Mouse (Mus musculus): ENCODE results near the gene Ctxn2. TPM values are rescaled to one million over a fixed set of nuclear protein-coding genes. Genes with fewer than 3 reads are reported as not detected.

Gene Ctxn2
- polyA plus RNA-seq, 1 experiment from 2014 or later, result not detected

DNA sequence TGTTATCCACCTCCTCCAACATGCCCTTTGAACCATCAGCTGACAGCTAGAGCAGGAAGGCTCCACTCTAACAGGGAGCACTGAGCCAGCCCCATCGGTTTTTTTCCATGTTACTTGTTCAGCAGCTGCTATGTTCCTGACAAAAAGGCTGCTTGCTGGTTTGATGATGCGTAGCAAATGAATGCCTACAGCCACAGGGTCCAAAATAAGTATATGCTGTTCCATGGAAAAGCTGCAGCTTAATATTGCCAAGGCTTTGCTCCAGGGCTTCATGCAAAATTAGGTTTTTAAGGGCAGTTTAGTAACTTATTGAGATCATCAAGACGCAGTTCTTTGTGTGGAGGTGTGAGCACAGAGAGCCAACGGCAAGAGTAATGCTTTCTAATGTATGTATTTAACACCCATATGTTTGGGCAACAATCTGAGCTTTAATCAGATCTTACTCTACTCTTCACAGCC, 25.5 kb downstream of the Ctxn2 start:
- Histone ChIP-seq H3K4me2 (ENCODE audit: low read length) (no peak overlapping the region), H3K4me1 (replicated peaks; ENCODE audit: control insufficient read depth, insufficient read depth, low read length) (no peaks in the 10 kb centered on the region), H3K9me3 (ENCODE audit: control insufficient read depth, low read length) (no peaks in the 10 kb centered on the region), H3K27me3 (replicated peaks; ENCODE audit: control insufficient read depth, insufficient read depth, low read length) (no peaks in the 10 kb centered on the region), H3K27ac (ENCODE audit: low read depth) (no peak overlapping the region), H3K9ac (ENCODE audit: low read length) (no peak overlapping the region), H3K36me3 (ENCODE audit: control insufficient read depth, insufficient read depth, low read length) (no peaks in the 10 kb centered on the region), H3K4me3 (ENCODE audit: low read depth, low read length) (no peak overlapping the region)
- ATAC-seq (replicated peaks; ENCODE audit: low FRiP score, low TSS enrichment, low read depth) (no peak), DNase-seq (ENCODE audit: low spot score) (no peak)
- WGBS, result 82% methylated on average over 4 of the region's 4 CpGs

DNA sequence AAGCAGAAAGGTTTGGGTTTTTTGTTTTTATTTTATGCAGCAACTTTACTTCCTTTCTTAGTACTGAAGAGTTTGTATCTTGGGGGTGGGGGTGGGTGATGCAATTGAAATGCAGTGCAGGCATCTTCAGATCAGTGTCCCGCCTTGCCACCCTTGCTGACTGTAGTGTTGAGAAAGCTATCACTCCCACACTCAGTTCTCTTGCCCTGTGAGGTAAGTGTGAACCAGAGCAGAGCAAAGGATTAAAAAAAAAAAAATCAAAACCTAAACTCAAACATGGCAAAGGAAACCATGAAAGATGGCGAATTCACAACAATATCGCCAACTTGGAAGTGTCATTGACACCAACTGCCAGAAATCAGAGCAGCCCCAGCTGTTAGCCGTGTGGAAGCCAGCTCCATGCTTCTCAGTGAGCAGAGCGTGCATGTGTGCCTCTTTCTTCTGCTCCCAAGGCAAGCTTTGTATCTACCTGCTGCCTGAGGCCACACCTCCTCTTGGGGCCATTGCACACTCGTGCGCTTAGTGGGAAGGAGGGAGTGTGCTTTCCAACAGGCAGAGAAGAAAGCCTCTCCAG, 41.8 kb downstream of the Ctxn2 start:
- H3K36me3 ChIP-seq (ENCODE audit: control insufficient read depth, insufficient read depth, low read length), result no peaks in the 10 kb centered on the region
- H3K9me3 ChIP-seq (ENCODE audit: control insufficient read depth, low read length), result no peaks in the 10 kb centered on the region
- no peak for ATAC-seq (replicated peaks; ENCODE audit: low FRiP score, low TSS enrichment, low read depth)
- DNase-seq (ENCODE audit: low spot score), result no peak
- WGBS, result 81% methylated on average over 7 of the region's 7 CpGs
- H3K9ac ChIP-seq (ENCODE audit: low read length), result no peak overlapping the region
- no peak overlapping the region for H3K27ac ChIP-seq (ENCODE audit: low read depth)
- no peak overlapping the region for H3K4me2 ChIP-seq (ENCODE audit: low read length)
- H3K27me3 ChIP-seq (replicated peaks; ENCODE audit: control insufficient read depth, insufficient read depth, low read length), result no peaks in the 10 kb centered on the region
- no peak overlapping the region for H3K4me3 ChIP-seq (ENCODE audit: low read depth, low read length)
- H3K4me1 ChIP-seq (replicated peaks; ENCODE audit: control insufficient read depth, insufficient read depth, low read length), result no peaks in the 10 kb centered on the region

DNA sequence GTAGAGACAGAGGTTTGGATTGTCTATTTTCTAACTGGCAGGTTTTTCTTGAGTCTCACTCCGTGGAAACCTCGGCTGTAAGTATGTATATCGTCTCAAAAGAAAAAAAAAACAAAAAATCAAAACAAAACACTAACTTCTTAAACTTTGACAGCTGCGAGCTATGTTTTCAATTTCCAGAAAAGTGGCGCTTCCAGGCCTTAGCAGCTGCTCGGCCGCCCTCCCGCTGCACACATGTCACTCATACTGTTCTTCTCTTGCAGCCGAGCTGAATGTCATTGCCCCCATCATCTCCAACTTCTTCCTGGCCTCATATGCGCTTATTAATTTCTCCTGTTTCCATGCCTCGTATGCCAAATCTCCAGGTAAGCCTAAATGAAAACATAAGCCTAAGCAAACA, 51.4 kb downstream of the Ctxn2 start:
- no peak overlapping the region for H3K9ac ChIP-seq (ENCODE audit: low read length)
- H3K27me3 ChIP-seq (replicated peaks; ENCODE audit: control insufficient read depth, insufficient read depth, low read length), result no peaks in the 10 kb centered on the region
- DNase-seq (ENCODE audit: low spot score) (no peak), ATAC-seq (replicated peaks; ENCODE audit: low FRiP score, low TSS enrichment, low read depth) (no peak)
- H3K4me1 ChIP-seq (replicated peaks; ENCODE audit: control insufficient read depth, insufficient read depth, low read length), result no peaks in the 10 kb centered on the region
- 0 out of 2 replicates have a peak, but pooled peaks cover 3% of the 10 kb centered on the region for H3K9me3 ChIP-seq (ENCODE audit: control insufficient read depth, low read length)
- H3K36me3 ChIP-seq (ENCODE audit: control insufficient read depth, insufficient read depth, low read length), result no peaks in the 10 kb centered on the region
- H3K4me2 ChIP-seq (ENCODE audit: low read length), result no peak overlapping the region
- H3K4me3 ChIP-seq (ENCODE audit: low read depth, low read length), result no peak overlapping the region
- H3K27ac ChIP-seq (ENCODE audit: low read depth), result no peak overlapping the region
- 64% methylated on average over 11 of the region's 11 CpGs for WGBS

DNA sequence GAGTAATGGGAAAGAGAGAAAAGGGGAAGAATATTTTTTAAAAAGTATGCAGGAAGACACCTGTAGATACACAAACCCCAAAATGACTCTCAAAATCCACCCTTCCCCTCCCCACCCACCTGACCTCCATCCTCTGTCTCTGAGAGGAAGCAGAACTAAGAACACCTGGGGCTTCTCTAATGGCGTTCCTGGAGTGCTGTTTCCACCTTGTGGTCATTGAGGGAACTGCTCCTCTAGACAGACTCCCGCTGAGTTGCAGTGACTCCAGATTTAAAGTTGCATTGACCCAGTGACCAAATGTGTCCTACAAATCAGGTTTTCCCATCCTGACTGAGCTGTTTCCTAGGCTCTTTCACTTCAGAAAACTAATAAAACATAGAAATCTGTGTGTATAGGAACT, 52.7 kb downstream of the Ctxn2 start:
- H3K9ac ChIP-seq (ENCODE audit: low read length), result no peak overlapping the region
- 2% methylated on average over 2 of the region's 2 CpGs for WGBS
- peak; percentile 80 for DNase-seq (ENCODE audit: low spot score)

DNA sequence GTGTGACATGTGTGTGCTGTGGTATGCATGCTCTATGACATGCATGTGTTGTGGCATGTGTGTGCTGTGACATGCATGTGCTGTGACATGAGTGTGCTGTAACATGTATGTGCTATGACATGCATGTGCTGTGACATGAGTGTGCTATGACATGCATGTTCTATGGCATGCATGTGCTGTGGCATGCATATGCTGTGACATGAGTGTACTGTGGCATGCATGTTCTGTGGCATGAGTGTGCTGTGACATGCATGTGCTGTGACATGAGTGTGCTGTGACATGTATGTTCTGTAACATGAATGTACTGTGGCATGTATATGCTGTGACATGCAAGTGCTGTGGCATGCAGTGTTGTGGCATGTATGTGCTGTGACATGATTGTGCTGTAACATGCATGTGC, 56.4 kb downstream of the Ctxn2 start:
- DNase-seq (ENCODE audit: low spot score), result no peak
- Histone ChIP-seq H3K27me3 (replicated peaks; ENCODE audit: control insufficient read depth, insufficient read depth, low read length) (no peaks in the 10 kb centered on the region), H3K36me3 (ENCODE audit: control insufficient read depth, insufficient read depth, low read length) (no peaks in the 10 kb centered on the region), H3K27ac (ENCODE audit: low read depth) (no peak overlapping the region), H3K4me3 (ENCODE audit: low read depth, low read length) (no peak overlapping the region), H3K9ac (ENCODE audit: low read length) (no peak overlapping the region), H3K9me3 (ENCODE audit: control insufficient read depth, low read length) (0 out of 2 replicates have a peak, but pooled peaks cover 3% of the 10 kb centered on the region), H3K4me1 (replicated peaks; ENCODE audit: control insufficient read depth, insufficient read depth, low read length) (no peaks in the 10 kb centered on the region), H3K4me2 (ENCODE audit: low read length) (no peak overlapping the region)
- no peak for ATAC-seq (replicated peaks; ENCODE audit: low FRiP score, low TSS enrichment, low read depth)

More for the DNA sequence above, 52.7 kb downstream of the Ctxn2 start:
- Histone ChIP-seq H3K27me3 (replicated peaks; ENCODE audit: control insufficient read depth, insufficient read depth, low read length) (no peaks in the 10 kb centered on the region), H3K36me3 (ENCODE audit: control insufficient read depth, insufficient read depth, low read length) (no peaks in the 10 kb centered on the region), H3K4me3 (ENCODE audit: low read depth, low read length) (no peak overlapping the region), H3K4me2 (ENCODE audit: low read length) (no peak overlapping the region), H3K27ac (ENCODE audit: low read depth) (no peak overlapping the region), H3K4me1 (replicated peaks; ENCODE audit: control insufficient read depth, insufficient read depth, low read length) (no peaks in the 10 kb centered on the region), H3K9me3 (ENCODE audit: control insufficient read depth, low read length) (0 out of 2 replicates have a peak, but pooled peaks cover 3% of the 10 kb centered on the region)
- ATAC-seq (replicated peaks; ENCODE audit: low FRiP score, low TSS enrichment, low read depth), result no peak

DNA sequence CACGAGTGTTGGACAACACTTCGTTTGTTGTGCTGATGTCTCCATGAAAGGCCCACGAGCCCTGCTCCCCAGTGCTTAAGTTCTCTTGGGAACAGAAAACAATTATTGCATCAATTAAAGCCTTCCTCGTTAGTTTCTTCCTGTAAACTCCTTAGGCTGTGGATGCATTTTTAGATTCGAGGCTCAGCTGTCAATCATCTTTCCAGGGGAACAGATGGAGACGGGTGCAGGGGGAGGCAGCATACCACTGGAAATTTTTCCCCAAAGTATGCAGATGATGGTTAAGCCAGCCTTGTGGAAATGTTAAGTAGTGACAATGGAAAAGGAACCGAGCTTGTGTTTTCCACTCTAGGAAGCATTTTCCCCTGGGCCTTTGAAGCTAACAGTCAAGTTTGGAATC, 60.3 kb downstream of the Ctxn2 start:
- DNase-seq (ENCODE audit: low spot score), result no peak
- Histone ChIP-seq H3K9ac (ENCODE audit: low read length) (no peak overlapping the region), H3K4me1 (replicated peaks; ENCODE audit: control insufficient read depth, insufficient read depth, low read length) (no peaks in the 10 kb centered on the region), H3K27ac (ENCODE audit: low read depth) (no peak overlapping the region), H3K4me3 (ENCODE audit: low read depth, low read length) (no peak overlapping the region), H3K9me3 (ENCODE audit: control insufficient read depth, low read length) (0 out of 2 replicates have a peak, but pooled peaks cover 3% of the 10 kb centered on the region), H3K27me3 (replicated peaks; ENCODE audit: control insufficient read depth, insufficient read depth, low read length) (no peaks in the 10 kb centered on the region), H3K36me3 (ENCODE audit: control insufficient read depth, insufficient read depth, low read length) (no peaks in the 10 kb centered on the region), H3K4me2 (ENCODE audit: low read length) (no peak overlapping the region)
- WGBS, result 75% methylated on average over 7 of the region's 7 CpGs
- no peak for ATAC-seq (replicated peaks; ENCODE audit: low FRiP score, low TSS enrichment, low read depth)

Other genes with a start within 250 kb of the Ctxn2 start
- gene Slc24a5, start 68.6 kb upstream of the Ctxn2 start, polyA plus RNA-seq (2014; fragmentation: Nextera tagmentation; extraction: Ambion mirVana), result 4.4 TPM in 2 replicates
- 96.8 and 116 TPM in 2 replicates for gene Myef2, start 13.0 kb upstream of the Ctxn2 start, polyA plus RNA-seq (2014; fragmentation: Nextera tagmentation; extraction: Ambion mirVana)
- not detected in 2 replicates for gene Slc12a1, start 15.8 kb downstream of the Ctxn2 start, polyA plus RNA-seq (2014; fragmentation: Nextera tagmentation; extraction: Ambion mirVana)
- 157 and 162 TPM in 2 replicates for gene Dut, start 110.5 kb downstream of the Ctxn2 start, polyA plus RNA-seq (2014; fragmentation: Nextera tagmentation; extraction: Ambion mirVana)